Mouse (Mus musculus) frontal cortex, postnatal 25 days (tissue): ENCODE data around the gene Chst3.
"Not testable (repeated sequence)": the region's sequence is repeated elsewhere in the genome, so short reads cannot be mapped to it uniquely, and the experiment has no call there.

ENCODE experiments used
- DNase-seq, 2 experiments: peaks; one replicate each; pipeline ENCODE4 v3.0.0; 2022; ENCODE audit warnings: low spot score in 2 of 2

Gene Chst3

DNA sequence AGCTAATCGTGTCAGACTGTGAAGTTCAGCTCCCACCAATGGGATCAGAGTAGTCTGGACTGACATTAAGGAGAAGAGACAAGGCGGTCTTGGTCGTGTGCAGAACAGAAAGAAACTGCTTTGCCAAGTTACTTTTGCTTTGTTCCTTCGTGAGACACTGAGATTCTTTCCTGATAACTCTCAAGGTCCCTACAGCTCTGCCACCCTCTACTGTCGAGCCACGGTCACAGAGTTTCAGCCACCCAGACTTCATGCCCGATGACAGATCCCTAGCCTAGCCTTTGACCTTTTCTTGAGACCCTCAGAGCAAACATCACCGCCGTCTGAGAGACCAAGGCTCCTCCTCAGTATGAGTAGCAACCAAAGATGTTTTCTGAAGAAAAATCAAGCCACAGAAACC, 14.9 kb upstream of the Chst3 start:
- no peak for DNase-seq

DNA sequence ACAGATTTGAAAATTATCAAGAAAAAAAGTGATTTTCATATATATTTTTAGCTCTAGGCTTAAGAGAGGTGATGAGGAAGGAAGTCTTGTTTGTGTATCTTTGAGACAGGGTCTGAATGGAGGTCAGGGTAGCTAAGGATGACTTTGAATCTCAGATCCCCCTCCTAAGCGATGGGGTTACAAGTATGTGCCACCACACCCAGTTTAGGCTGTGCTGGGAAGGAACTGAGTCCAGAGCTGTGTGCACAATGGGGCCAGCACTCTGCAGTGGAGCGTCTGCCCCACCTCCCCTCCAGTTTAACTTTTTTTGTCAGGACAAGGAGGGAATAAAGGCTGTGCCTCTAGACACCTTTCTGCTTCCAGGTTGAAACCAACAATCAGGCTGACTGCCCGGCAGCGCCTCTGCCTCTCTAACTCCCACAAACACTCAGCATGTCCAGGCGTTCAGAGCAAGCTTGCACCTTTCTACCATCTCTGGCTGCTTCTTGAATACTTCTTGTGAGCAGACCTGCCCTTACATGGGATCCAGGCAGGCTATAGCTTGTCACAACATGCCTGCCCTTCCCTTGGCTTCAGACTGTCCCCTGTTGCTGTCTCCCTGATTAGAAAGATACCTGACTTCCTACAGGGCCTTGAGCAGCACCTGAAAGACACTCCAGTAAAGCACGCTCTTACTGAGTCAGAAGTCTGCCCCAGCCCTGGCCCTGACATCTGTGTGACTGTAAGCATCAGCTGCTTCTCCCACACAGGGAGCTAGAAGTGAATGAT, 11.4 kb upstream of the Chst3 start:
- no peak for DNase-seq

DNA sequence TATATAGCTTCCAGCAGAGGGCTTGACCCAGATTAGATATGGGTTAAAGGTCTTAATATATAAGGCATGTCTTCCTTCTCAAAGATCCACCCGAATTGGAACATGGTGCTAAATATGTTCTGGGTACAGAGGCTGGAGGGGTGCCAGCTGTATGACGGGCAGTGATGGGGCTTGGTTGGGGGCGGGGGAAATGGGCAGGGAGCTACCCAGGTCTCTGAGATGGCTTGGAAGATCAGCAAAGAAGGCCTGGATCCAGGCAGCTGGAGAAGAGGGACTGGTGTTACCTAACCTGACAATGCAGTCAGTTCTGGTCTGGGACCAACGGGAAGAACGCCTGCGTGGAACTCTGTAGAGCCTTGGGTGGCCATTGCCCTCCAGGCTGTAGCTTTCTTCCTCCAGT, 10.1 kb upstream of the Chst3 start:
- no peak for DNase-seq

DNA sequence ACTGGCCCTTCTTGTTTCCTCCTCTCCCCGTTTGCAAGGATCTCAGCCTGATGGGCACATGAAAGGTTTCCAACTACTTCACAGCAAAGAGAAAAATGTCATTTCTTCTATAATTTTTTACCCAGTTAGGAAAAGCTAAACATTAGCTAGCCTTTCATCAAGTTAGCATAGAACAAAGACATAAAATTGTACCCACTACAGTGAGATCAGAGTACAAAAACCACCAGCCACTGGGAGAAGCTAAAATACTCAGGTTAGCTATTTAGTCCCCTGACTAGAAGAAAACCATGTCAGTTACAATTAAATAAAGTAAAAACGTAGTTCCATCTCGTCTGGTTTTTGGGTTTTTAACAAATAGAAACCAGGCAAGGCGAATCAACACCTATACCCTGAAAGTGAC, 8.6 kb upstream of the Chst3 start:
- no peak for DNase-seq

DNA sequence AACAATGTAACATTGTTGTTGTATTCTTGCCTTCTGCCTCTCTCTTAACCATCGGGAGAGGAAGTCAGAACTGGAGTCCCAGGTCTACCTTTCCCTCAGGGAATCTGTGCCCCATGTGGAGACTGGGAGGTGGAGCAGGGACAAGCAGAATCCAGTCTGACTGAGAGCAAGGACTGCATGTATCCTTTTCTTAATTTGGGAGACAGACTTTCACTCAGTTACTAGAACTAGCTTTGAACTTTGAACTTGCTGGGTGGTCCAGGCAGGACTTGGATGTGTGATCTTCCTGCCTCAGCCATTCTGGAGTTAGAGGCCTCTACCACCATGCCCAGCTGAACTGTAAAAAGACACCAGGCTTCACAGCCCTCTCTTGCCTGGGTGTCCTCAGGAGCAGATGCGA, 5.5 kb upstream of the Chst3 start:
- no peak for DNase-seq

DNA sequence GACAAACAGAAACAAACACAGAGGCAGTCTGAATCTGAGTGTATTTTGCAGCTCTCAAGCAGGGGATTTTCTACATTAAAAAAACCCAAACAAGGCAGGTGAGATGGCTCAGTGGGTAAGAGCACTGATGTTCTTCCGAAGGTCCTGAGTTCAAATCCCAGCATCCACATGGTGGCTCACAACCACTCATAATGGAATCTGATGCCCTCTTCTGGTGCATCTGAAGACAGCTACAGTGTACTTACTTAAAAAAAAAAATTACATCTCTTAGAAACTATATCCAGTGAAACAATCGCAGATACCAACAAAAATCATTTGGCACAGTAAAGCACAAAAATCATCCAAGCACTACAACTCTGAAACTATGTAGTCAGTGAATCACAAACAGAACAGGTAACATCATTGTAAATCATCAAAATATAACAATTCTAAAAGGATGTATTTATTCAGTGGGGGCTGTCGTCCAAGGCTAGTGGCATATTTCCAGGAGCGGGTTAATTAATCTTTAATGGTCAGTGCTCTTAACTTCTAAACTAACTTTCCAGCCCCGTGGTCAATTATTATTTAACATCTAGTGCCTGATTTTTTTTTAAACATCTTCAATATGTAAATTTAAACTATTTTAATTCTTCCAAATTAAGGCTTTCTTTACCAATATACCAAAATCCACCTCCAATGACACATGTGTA, 2.7 kb upstream of the Chst3 start:
- DNase-seq = not testable (repeated sequence)

DNA sequence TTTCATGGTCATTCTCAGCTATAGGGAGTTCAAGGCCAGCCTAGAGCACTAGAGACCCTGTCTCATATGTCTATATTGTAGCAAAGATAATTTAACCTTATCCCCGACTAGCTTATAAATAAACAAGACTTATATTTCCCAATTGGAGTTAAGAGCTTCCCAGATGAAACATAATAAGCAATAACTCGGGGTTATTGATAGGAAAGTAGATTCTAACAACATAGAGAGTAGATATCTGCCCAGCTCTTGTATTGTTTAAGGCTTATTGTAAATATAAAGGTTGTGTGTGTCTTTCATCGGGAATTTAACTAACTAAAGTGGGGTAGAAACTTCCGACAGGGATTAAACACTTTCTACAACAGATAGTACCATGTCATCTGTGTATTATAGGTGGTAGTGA, 1.5 kb upstream of the Chst3 start:
- DNase-seq = no peak

DNA sequence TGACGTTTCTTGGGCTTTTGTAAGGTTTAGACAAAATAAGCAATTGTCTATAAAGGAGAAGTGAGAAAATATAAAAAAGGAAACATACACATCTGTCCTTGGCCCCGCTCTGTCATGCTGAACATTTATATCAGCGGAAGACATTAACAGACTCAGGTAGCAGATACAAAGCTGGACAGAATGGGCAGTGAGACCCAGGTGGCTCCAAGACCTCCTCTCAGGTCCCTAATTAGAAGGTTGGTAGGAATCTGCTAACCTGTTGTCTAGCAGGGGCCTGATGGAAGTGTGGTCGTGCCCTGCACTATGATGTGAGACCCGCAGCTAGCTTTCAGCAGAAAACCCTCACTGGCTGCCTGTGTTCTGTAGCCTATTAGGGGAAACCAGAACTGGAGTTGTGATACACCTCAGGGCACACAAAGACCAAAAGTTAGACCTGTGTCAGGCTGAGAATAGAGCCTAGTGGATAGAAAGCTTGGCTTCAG, 1.0 kb upstream of the Chst3 start:
- DNase-seq = no peak

DNA sequence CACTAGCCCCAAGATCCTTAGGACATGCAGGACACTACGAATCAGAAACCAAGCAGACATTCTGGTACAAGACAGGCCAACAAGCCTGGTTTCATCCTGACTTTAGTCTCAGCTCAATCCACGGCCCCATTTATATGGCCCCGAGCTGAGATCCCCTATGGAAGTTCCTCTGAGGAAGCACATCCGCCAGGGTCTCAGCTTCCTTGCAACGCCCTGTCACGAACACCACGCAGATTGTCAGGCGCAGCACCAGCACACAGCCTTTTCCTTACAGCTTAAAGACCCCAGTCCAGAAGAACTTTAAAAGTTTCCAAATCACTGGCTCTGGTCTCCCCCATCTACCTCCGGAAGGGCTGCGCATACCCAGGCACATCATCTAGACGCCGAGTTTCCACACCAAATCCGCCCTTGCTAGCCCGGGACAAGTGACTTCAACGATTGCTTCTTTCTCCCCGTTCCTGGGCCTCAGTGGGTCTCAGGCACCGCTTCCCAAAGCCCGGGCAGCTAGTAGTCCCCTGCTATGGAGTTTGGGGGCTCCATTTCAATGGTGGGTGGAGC, 948 bp downstream of the Chst3 start:
- DNase-seq = no peak

DNA sequence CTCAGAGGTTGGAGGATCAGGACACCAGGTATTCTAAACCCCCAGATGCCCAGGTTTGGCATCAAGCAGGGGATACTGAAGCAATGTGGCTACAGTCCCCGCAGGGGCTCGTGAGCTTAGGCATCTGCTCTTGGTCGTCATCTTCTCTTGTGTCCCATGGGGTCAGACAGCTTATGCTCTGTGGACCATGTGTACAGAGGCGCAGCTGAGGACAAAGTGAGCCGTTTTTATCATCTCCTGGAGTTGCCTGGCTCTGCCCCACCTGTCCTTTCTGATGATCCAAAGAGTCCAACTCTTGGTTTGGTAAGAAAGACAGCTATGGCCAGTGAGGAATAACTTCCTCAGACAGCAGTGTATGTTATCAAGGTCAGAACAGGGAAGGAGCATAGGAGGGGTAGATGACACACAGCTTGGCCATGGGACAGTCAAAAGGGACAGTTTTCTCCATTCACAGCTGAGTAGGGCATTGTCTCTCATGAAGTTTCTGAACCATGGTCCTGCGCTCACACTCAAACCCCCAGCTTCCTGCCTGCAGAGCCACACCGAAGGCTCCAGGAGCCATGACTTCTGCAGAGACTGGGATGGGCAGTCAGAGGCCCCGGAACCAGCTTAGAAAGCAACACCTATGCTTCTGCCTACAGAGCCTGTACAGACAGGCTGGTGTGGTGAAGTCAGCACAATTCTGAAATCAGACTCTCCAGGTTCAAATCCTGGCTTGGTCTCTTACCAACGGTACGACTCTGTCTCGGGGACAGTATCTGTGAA, 2.5 kb downstream of the Chst3 start:
- no peak for DNase-seq

DNA sequence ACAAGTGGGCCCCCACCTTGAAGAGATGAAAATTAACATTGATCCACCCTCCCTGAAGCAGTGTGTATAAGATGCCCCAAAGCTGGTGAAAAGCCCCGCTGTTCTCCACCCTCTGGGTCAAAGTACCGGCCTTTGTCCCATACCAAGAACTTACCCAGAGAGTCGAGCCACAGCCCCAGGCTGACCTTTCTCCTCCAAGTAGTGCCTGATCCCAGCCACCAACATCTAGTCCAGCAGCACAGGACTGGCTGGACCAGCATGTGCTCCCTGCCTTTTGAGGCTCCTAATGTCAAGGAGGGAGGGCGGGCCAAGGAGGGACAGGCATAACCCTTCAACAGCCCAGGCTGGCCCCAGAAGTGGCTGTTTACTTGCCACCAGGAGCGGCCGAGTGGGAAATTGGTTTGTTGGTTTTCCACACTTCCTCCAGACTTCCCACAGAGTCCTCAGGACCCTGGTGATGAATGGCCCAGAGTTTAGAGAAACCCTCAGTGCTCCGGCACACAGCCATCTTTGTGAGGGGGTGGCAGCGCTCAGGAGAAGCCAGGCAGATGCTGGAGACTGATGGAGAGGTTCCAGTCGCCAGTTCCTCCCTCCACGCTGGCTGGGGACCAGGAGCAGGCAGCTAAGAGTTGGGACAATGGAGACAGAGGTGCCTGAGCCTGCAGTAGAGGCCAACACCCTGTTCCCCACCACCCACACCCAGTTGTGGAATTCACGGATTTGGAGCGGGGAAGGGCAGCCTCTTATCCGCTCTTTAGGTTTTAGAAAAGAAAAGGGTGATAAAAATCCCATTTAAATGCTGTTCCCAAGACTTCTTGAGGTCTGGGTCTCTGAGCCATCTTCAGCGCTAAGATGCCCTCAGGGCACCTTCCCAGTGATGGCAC, 3.7 kb downstream of the Chst3 start:
- DNase-seq = no peak

DNA sequence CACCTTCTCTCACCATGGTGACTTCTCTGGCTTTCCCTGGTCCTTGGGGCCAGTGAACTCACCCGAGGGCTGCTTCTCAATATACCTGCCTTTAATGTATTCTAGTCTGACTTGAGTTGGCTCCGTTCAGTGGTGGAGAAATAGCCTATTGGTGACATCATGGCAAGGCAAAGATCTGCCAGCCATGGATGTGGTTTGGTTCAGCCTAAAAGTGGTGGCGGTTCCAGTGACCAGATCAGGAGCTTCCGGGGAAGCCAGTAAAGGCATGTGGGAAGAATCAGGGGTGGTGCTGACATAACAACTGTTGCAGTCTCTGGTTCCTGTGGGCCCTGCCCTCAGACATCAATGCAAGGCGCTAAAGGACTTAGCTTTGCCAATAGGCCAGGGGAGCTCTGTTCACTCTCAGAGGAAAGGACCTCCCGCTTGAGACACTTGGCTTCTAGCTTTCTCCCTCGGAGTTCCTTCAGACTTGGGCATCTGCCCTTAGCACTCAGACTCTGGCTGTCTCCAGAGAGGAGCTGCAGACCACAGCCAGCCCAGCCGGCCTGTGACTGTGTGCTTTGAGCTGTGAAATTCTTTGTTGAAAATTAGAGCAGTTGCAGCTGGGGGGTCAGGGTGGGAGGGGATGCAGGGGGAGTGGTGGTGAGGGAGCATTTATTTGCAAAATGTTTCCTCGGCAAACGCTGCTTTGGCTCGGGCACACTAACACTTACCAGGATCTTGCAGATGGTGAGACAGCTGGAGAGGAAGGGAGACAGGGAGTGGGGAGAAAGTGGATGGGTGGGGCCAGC, 6.3 kb downstream of the Chst3 start:
- DNase-seq = no peak

DNA sequence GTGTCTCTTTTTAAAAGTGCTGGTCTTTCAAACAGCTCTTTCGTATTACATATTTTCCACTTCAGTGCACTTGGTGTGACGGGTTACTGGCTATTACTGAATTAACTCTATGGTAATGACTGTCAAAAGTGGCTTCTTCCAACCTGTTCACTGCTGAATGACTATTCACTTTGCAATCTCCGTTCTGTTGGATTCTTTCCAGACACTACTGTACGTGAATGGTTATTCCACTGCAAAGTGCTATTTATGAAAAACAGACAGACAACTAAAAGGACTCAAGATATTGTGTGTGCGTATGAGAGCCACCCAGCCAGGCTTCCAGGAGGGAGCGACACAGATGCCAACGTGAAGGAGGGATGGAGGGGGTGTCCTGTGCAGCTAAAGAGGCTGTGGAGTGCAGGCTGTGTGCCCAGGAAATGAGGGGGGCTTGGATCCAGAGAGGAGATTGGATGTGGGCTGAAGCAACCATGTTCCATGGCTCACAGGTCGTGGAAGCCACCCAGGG, 7.5 kb downstream of the Chst3 start:
- no peak for DNase-seq

DNA sequence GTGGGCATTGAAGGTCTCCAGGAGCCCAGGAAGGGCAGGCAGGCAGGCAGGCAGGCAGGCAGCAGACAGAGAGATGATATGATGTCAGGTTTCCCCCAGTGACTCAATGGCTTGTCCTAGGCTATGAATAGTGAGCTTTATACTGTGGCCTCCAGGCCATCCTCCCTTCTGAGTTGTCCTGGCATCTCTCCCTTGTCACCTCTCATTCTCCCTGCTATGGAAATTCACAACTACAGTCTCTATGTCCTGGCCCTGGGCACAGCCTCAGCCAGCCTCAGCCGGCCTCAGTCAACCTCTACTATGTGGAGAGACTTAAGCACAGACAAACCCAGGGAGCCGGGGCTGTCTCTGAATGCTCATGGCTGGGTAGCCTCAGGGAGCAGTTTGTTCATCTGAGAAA, 8.6 kb downstream of the Chst3 start:
- DNase-seq = no peak

DNA sequence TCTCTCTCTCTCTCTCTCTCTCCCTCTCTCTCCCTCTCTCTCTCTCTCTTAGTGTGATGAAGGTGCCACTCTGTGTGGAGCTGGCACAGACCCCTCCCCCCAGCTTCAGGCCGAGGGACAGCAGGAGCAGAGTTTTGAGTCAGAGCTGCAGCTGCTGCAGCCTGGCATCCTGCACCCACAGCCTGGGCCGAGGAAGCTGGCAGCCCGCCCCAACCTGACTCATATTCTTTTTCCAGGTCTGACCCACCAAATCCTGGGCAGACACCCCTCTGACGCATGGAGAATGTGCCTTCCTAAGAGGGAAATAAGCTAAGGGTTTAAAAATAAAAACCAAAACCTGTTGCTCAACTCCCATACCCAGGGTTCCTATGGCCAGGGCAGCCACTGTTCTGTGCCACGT, 9.8 kb downstream of the Chst3 start:
- DNase-seq = peak in 1 of 2 experiments; percentile 61

DNA sequence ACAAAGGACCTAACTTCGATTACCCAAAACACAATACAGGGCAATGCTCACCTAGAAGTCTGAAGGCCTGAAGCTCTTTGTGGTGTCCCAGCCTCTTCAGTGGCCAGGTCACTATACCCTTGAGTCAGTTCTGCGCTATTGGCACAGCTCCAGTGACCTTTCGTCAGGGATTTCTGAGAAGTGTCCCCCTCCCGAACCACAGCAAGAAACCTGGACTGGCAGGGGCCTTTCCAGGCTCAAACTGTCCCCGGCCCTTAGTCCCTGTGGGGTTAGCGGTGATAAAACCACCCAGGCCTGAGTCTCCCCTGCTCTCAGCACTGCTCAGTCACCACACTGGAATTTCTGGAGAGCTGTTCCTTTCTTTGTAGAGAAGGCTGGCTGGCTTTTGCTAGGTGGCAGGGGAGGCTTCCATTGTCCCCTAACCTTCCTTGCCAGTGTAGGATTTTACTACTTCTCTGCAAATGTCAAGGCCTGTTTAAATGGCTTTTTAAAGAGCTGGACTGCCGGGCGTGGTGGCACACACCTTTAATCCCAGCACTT, 11.8 kb downstream of the Chst3 start:
- DNase-seq = no peak

DNA sequence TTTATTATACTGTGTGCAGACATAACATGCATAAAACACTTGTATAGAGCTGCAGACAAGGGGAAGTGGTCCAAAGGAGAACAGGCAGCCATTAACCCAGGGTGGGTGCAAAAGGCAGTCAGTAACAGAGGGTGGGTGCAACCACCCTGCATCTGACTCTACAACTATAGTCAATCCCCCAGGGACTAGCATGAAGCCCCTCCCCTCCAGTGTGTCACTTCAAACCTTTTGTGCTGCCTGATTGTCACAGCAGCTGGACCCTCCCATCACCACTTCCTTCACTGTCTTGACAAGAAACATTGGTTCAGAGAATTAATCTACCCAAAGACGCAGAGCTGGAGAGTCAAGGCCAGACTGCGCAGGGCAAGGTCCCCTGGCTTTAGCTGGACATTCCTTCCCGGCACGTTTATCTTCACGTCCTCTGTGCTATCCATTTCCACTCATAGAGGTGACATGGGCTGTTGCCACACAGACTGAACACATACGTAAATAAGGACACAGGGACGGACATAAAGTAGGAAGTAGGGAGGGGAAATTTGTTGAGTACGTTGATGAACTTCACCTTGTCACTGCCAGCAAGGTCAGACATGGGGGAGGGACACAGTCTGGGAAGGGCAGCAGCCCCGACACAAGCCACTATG, 13.3 kb downstream of the Chst3 start:
- DNase-seq = no peak

DNA sequence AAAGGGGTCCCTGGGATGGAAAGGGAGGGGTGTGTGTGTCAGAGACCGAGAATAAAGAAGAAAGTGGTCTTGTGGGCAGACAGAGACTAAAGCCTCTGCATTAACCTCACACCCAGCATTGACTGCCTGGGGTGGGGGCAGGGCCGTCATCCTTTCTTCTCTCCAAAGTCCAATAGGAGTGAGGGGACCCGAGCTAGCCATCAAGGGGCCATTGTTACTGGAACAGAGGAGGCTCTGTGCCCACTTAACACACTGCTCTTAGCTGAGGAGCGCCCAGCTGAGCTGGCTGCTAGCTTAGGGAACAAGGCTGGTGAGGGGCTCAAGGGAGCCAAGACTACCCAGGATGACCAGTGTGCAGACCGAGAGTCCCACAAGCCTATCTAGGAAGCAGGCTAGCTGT, 16.3 kb downstream of the Chst3 start:
- no peak for DNase-seq

DNA sequence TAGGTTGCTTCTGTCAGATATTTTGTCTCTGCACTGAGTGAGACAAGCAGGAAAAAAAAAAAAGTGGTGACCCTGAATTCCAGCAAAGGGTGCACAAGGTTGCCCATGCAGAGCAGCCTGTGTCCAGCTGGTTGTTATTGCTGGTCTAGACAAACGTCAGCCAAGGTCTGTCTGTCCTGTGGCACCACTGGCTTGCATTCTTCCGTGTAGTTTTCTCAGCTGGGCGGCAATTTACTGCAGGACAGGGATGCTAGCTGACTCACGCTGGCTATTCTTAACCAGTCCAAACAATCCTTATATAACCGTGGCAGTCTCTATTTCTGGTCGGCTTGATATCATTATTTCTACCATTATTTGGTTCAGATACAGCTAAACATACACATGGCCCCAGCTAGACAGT, 18.1 kb downstream of the Chst3 start:
- DNase-seq = no peak

DNA sequence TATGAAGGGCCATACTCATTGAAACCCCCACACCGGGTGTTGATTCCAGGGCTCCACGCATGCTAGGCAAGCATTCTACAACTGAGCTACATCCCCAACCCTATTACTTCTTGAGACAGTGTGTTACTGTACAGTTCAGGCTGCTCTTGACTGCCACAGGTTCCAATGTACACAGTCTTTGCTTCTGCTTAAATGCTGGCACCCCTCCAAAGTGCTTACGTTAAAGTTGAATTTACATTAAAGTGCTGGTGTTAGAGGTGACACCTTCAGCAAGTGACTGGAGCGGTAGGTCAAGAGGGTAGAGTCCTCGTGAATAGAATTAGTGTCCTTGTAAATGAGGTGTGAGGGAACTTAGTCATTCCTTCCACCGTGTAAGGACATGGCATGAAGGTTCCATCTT, 19.7 kb downstream of the Chst3 start:
- DNase-seq = no peak
